Mouse (Mus musculus) cortical plate, adult 2 months (tissue): ENCODE results near the gene Tbc1d30.

Source experiments
- CTCF ChIP-seq: fragments of 200-500 bp; IDR thresholded peaks from 2 replicates; pipeline ENCODE4 v1.5.1; 2011; ENCODE audit warnings: mild to moderate bottlenecking, control low read depth, low read length; ENCODE audit not compliant: insufficient read depth; ENCODE audit errors: extremely low read depth
- POLR2A ChIP-seq: fragments of 200-500 bp; IDR thresholded peaks from 2 replicates; pipeline ENCODE4 v1.6.1; 2011; ENCODE audit warnings: mild to moderate bottlenecking, low read length, control low read depth; ENCODE audit not compliant: insufficient read depth; ENCODE audit errors: extremely low read depth

DNA sequence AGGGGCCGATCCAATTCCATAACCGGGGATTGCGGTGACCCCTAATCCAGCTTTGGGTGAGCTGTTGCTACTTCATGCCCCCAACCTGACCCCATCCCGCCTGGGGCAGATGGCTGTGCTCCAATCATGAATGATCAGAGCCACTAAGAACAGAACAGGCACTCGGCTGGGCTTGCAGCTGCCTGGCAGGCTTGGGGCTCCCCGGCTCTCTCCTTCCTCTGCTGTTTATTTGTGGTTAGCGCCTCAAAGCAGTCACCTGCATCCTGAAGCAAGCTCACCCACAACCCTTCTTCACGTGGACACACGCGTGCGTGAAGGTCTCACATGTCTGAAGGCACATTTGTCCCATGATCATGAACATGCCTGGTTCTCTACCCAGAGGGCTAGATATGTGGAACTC lies 68.6 kb downstream of the Tbc1d30 start:
- TF ChIP-seq CTCF (no peak), POLR2A (no peak)
